Mouse (Mus musculus) gastrocnemius, adult 2 months (tissue): Measurements from ENCODE around the gene Tbc1d17. TPM values are rescaled to one million over a fixed set of nuclear protein-coding genes. Genes with fewer than 3 reads are reported as not detected.

Experiments used
- DNase-seq: peaks from one replicate; pipeline ENCODE4 v3.0.0; 2022
- H3K27ac ChIP-seq: fragments of 200-600 bp; 2 replicates; pipeline ENCODE4 v1.8.1; 2022; ENCODE audit warnings: mild to moderate bottlenecking
- H3K4me3 ChIP-seq: fragments of 200-600 bp; 2 replicates; pipeline ENCODE4 v1.8.1; 2022; ENCODE audit warnings: mild to moderate bottlenecking, moderate library complexity
- CTCF ChIP-seq: fragments of 200-600 bp; IDR thresholded peaks from 2 replicates; pipeline ENCODE4 v1.8.1; 2022; ENCODE audit warnings: antibody characterized with exemption, mild to moderate bottlenecking, moderate library complexity
- intact Hi-C: fragments of 180-260 bp; cut with DNase I; formaldehyde crosslinking; loops from one replicate; pipeline ENCODE4 v1.15.1; 2025
- microRNA-seq: library from miRNA; unstranded; fragments of <30 nt; microRNA quantifications from one replicate; pipeline ENCODE4 v1.2.0, GENCODE M21; 2021
- total RNA-seq, 2 experiments: library from RNA; stranded (reverse); gene quantifications; 2 replicates each; pipeline ENCODE4 v1.2.3; 2021

The Tbc1d17 gene
- total RNA-seq, 2 experiments from 2014 or later: 40.8 to 56.4 TPM

GRCm38 (mm10) chr7:44814952-44815553 is 33.8 kb downstream of the Tbc1d17 start:
- intact Hi-C loops: loop anchor here (10.0 kb wide), 1 partner anchor 170 kb away; no protein-coding TSS in a partner anchor
- peak overlapping the region; percentile 99 for H3K4me3 ChIP-seq
- H3K27ac ChIP-seq: peak overlapping the region; percentile 99
- no peak for DNase-seq
- no peak for TF ChIP-seq CTCF

- Histone ChIP-seq H3K4me3 (peak overlapping the region; percentile 99), H3K27ac (peak overlapping the region; percentile 99; the same call in 1 of the 2 replicates)
- DNase-seq: no peak
- TF ChIP-seq CTCF: no peak
- intact Hi-C loops: loop anchor here (10.0 kb wide), 1 partner anchor 170 kb away; no protein-coding TSS in a partner anchor
Observed at GRCm38 (mm10) chr7:44814423-44814822, 34.5 kb downstream of the Tbc1d17 start.

GRCm38 (mm10) chr7:44813985-44814384 is 34.9 kb downstream of the Tbc1d17 start:
- H3K27ac ChIP-seq: no peak overlapping the region
- TF ChIP-seq CTCF: no peak
- intact Hi-C loops: loop anchor here (10.0 kb wide), 1 partner anchor 169 kb away; no protein-coding TSS in a partner anchor
- DNase-seq: no peak
- peak overlapping the region; percentile 99 for H3K4me3 ChIP-seq

- TF ChIP-seq CTCF: no peak
- intact Hi-C loops: loop anchor here (10.0 kb wide), 1 partner anchor 168 kb away; no protein-coding TSS in a partner anchor
- no peak for DNase-seq
- Histone ChIP-seq H3K27ac (no peak overlapping the region), H3K4me3 (0 out of 2 replicates have a peak overlapping the region, but pooled peaks have one; percentile 3)
Observed at GRCm38 (mm10) chr7:44812651-44813325, 36.1 kb downstream of the Tbc1d17 start.

GRCm38 (mm10) chr7:44810819-44811557 is 37.9 kb downstream of the Tbc1d17 start:
- DNase-seq: no peak
- intact Hi-C loops: loop anchor here (10.0 kb wide), 1 partner anchor 166 kb away; no protein-coding TSS in a partner anchor
- Histone ChIP-seq H3K27ac (no peak overlapping the region), H3K4me3 (no peak overlapping the region)
- TF ChIP-seq CTCF: no peak

GRCm38 (mm10) chr7:44810365-44810764 is 38.5 kb downstream of the Tbc1d17 start:
- DNase-seq: no peak
- Histone ChIP-seq H3K4me3 (no peak overlapping the region), H3K27ac (no peak overlapping the region)
- TF ChIP-seq CTCF: no peak
- intact Hi-C loops: loop anchor here (10.0 kb wide), 1 partner anchor 166 kb away; no protein-coding TSS in a partner anchor

- no peak overlapping the region for H3K4me3 ChIP-seq
Observed at GRCm38 (mm10) chr7:44809466-44809865, 39.4 kb downstream of the Tbc1d17 start.

GRCm38 (mm10) chr7:44808927-44809326 is 40.0 kb downstream of the Tbc1d17 start:
- H3K27ac ChIP-seq: no peak overlapping the region
- TF ChIP-seq CTCF: no peak
- intact Hi-C loops: no loop called here
- no peak overlapping the region for H3K4me3 ChIP-seq
- no peak for DNase-seq

More at GRCm38 (mm10) chr7:44809466-44809865, 39.4 kb downstream of the Tbc1d17 start:
- intact Hi-C loops: no loop called here
- TF ChIP-seq CTCF: no peak
- no peak overlapping the region for H3K27ac ChIP-seq
- DNase-seq: no peak

GRCm38 (mm10) chr7:44792781-44793180 is 56.1 kb downstream of the Tbc1d17 start:
- DNase-seq: no peak
- no peak for TF ChIP-seq CTCF
- intact Hi-C loops: no loop called here
- no peak overlapping the region for H3K4me3 ChIP-seq
- no peak overlapping the region for H3K27ac ChIP-seq

GRCm38 (mm10) chr7:44790066-44790465 is 58.8 kb downstream of the Tbc1d17 start:
- Histone ChIP-seq H3K27ac (no peak overlapping the region), H3K4me3 (no peak overlapping the region)
- intact Hi-C loops: no loop called here
- no peak for DNase-seq
- TF ChIP-seq CTCF: no peak

- intact Hi-C loops: no loop called here
- H3K27ac ChIP-seq: no peak overlapping the region
- no peak for DNase-seq
- TF ChIP-seq CTCF: no peak
- no peak overlapping the region for H3K4me3 ChIP-seq
Observed at GRCm38 (mm10) chr7:44789531-44789930, 59.3 kb downstream of the Tbc1d17 start.

Small RNA genes lying within 50 kb of the gene (microRNA-seq; reads per million reads assigned to microRNA genes)
- not detected for gene Mir707

Other genes with a start within 250 kb of the Tbc1d17 start
- gene Myh14, start 178.2 kb downstream of the Tbc1d17 start, total RNA-seq: 10 to 100 TPM; 32.0 to 36.7 TPM
- gene Izumo2, start 140.3 kb downstream of the Tbc1d17 start, total RNA-seq: not detected
- 10 to 100 TPM; 17.1 to 22.9 TPM for gene Vrk3, start 100.7 kb downstream of the Tbc1d17 start, total RNA-seq
- under 1 TPM in 1 of 2 experiments, not detected in 1; 0.11 TPM for gene Zfp473, start 98.0 kb downstream of the Tbc1d17 start, total RNA-seq
- gene Nup62, start 33.0 kb downstream of the Tbc1d17 start, total RNA-seq: 10 to 100 TPM; 21.8 to 26.6 TPM
- gene Il4i1, start 32.7 kb downstream of the Tbc1d17 start, total RNA-seq: 1 to 10 TPM; 1.6 to 3.3 TPM
- 100 to 1,000 TPM in 1 of 2 experiments, 10 to 100 TPM in 1; 74.7 to 115 TPM for gene Atf5, start 32.4 kb downstream of the Tbc1d17 start, total RNA-seq
- gene Akt1s1, start 88 bp downstream of the Tbc1d17 start, total RNA-seq: 100 to 1,000 TPM; 128 to 137 TPM
- 10 to 100 TPM; 19.4 to 21.2 TPM for gene Pnkp, start 8.1 kb upstream of the Tbc1d17 start, total RNA-seq
- gene Ptov1, start 20.7 kb upstream of the Tbc1d17 start, total RNA-seq: 100 to 1,000 TPM; 126 to 137 TPM
- gene Med25, start 43.6 kb upstream of the Tbc1d17 start, total RNA-seq: 10 to 100 TPM; 53.1 to 68.5 TPM
- 10 to 100 TPM; 16.4 to 18.6 TPM for gene Fuz, start 47.0 kb upstream of the Tbc1d17 start, total RNA-seq
- 10 to 100 TPM; 59.1 to 62.6 TPM for gene Ap2a1, start 80.4 kb upstream of the Tbc1d17 start, total RNA-seq
- gene Tsks, start 94.1 kb upstream of the Tbc1d17 start, total RNA-seq: not detected
- 1 to 10 TPM in 1 of 2 experiments, under 1 TPM in 1; 0.92 to 2.3 TPM for gene Cpt1c, start 125.8 kb upstream of the Tbc1d17 start, total RNA-seq
- 100 to 1,000 TPM; 126 to 136 TPM for gene Prmt1, start 137.5 kb upstream of the Tbc1d17 start, total RNA-seq
- gene Irf3, start 148.6 kb upstream of the Tbc1d17 start, total RNA-seq: 10 to 100 TPM; 18.4 to 18.9 TPM
- gene Bcl2l12, start 149.6 kb upstream of the Tbc1d17 start, total RNA-seq: 1 to 10 TPM; 7.6 to 9.7 TPM
- 10 to 100 TPM; 41.7 to 44.3 TPM for gene Scaf1, start 167.3 kb upstream of the Tbc1d17 start, total RNA-seq
- 10 to 100 TPM; 22.6 to 25.5 TPM for gene Rras, start 168.9 kb upstream of the Tbc1d17 start, total RNA-seq
- 10 to 100 TPM; 12.8 to 16.1 TPM for gene Prr12, start 203.8 kb upstream of the Tbc1d17 start, total RNA-seq
- 10 to 100 TPM; 30.2 to 32.9 TPM for gene Nosip, start 213.3 kb upstream of the Tbc1d17 start, total RNA-seq
- 10 to 100 TPM in 1 of 2 experiments, 1 to 10 TPM in 1; 8.1 to 11.0 TPM for gene Prrg2, start 213.6 kb upstream of the Tbc1d17 start, total RNA-seq
- gene Rcn3, start 243.1 kb upstream of the Tbc1d17 start, total RNA-seq: 10 to 100 TPM in 1 of 2 experiments, 1 to 10 TPM in 1; 7.2 to 20.2 TPM